Mouse (Mus musculus): ENCODE measurements around the gene Cdc42se2. TPM values are rescaled to one million over a fixed set of nuclear protein-coding genes. Genes with fewer than 3 reads are reported as not detected.

Cdc42se2 gene
- total RNA-seq (2021): 10 to 100 TPM; 14.4 to 19.6 TPM
- long read RNA-seq, experiment 1, transcript Cdc42se2-201 (6 exons, 3,069 nt): major isoform, 37 of 39 reads
- long read RNA-seq, experiment 1, partial matches to known transcripts: 0 of 39 reads
- long read RNA-seq, experiment 1, other reads (novel, unspliced or antisense): 2 of 39 reads
- long read RNA-seq, experiment 2, transcript Cdc42se2-201 (6 exons, 3,069 nt): major isoform, 35 of 38 reads
- long read RNA-seq, experiment 2, partial matches to known transcripts: 1 of 38 reads
- long read RNA-seq, experiment 2, other reads (novel, unspliced or antisense): 2 of 38 reads

DNA sequence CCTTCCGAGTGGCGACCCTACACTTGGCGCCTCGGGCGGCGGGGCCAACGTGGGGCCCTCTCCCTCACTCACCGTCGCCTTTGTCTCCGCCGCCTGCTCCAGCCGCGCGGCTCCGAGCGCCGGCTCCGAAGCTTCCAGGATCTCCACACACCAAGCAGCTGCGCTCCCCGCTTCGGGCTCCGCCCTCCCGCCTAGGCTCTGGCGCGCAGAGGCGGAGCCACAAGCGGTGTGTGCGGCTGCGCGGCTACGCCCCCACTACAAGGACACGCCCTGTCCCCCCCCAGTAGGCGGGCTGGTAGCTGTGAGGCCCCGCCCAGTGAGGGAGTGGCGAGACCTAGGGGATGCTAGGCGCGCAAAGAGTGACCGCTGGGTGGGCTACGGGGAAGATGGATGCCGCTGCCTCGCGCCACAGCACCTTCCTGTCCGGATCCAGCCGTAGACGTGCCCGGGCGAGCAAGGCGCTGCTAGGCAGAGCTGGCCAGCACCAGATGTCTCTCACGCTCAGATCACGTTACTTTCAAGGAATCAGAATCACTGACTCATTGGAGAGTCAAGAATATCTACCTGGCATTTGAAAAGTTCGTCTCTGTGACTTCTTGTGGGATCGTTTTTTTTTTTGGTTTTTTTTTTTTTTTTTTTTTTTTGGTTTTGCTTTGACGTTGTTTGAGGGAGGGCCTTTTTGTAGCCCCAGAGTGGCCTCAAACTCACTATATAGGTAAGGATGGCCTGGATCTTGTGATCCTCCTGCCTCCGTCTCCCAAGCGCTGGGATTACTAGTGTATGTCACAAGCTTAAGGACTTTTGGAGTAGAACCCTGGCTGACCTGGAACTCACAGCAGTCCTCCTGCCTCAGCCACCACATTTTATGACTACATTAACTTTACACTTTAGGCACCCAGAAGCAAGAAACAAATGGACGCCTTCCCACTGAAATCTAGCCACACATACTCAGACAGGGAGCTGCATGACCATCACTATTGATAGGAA is at the start of gene Cdc42se2:
Cdc42se2 (minus strand) TSS at position 188 of the 987 bp plus-strand sequence.
- Histone ChIP-seq H3K27ac (peak within 1 kb of the TSS; percentile 98), H3K4me3 (peak within 1 kb of the TSS; percentile 90)
- intact Hi-C loops (cut with DNase I): loop anchor here (2.0 to 5.0 kb wide), 3 partner anchors 35 to 85 kb away; partner anchors contain the start of gene Lyrm7
- TF ChIP-seq CTCF (IDR thresholded peaks at IDR 0.05): no peak; the same call in 1 of the 2 replicates
- DNase-seq: peak; percentile 97

DNA sequence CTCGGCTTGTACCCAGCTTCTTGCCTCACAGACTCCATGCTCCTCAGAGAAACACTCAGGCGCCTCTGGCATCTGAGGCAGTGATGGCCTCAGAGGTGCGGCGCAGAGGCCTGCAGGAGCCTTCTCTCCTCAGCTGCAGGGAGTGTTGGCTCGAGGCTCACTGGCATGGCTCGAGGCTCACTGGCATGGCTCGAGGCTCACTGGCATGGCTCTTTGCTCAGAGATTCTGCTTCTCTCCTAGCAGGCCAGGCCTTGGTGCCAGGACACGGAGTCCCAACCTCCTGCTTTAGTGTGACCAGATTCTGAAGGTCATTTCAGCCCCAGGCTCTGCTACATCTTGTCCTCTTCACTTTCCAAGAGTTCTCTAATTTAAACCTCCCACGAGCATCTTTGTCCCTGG is 48.6 kb upstream of the Cdc42se2 start:
- Histone ChIP-seq H3K4me3 (no peak overlapping the region), H3K27ac (peak overlapping the region; percentile 29; the same call in 1 of the 2 replicates)
- DNase-seq: peak; percentile 78
- intact Hi-C loops (cut with DNase I): no loop called here
- no peak for TF ChIP-seq CTCF (IDR thresholded peaks at IDR 0.05)

GRCm38 (mm10) chr11:54834596-54834995 is 47.1 kb upstream of the Cdc42se2 start:
- peak; percentile 34; the same call in 1 of the 2 replicates for TF ChIP-seq CTCF (IDR thresholded peaks at IDR 0.05)
- intact Hi-C loops (cut with DNase I): no loop called here
- no peak for DNase-seq
- Histone ChIP-seq H3K4me3 (no peak overlapping the region), H3K27ac (no peak overlapping the region)

GRCm38 (mm10) chr11:54833833-54834232 is 46.4 kb upstream of the Cdc42se2 start:
- no peak for TF ChIP-seq CTCF (IDR thresholded peaks at IDR 0.05)
- DNase-seq: no peak
- intact Hi-C loops (cut with DNase I): no loop called here
- Histone ChIP-seq H3K27ac (no peak overlapping the region), H3K4me3 (no peak overlapping the region)

DNA sequence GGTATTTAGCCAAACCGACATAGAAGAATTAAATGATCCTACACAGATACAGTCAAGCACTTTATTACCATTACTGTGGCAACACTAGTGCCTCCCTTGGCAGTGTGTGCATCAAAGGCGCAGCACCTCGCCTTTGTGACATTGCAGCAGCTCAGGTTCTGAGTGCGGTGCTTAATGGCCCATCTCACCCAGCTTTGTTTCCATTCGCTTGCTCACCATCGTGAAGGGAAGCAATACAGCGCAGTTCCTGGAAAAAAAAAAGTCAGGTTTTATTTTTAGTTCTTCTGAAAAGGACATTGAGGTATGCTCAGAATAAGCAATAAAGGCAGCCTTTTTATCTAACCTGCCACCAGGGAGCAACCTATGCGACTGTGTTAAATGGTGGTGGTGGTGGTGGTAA is 39.3 kb upstream of the Cdc42se2 start:
- Histone ChIP-seq H3K4me3 (no peak overlapping the region), H3K27ac (no peak overlapping the region)
- DNase-seq: no peak
- TF ChIP-seq CTCF (IDR thresholded peaks at IDR 0.05): no peak
- intact Hi-C loops (cut with DNase I): no loop called here

DNA sequence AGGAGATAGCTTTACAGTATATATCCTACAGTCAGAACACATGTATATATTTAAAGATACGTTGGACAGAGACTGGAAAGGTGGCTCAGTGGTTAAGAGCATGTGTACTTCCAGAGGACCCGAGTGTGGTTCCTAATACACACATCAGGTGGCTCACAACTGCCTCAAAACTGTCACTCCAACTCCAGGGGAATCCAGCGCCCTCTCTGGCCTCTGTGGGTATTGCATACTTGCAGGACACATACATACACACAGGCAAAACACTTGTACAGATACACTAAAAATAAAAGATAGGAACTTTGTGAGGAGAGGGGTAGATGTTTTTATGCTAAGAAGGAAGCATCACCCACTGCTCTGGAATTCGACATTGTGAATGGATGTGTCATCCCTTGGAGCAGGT is 38.3 kb upstream of the Cdc42se2 start:
- intact Hi-C loops (cut with DNase I): no loop called here

DNA sequence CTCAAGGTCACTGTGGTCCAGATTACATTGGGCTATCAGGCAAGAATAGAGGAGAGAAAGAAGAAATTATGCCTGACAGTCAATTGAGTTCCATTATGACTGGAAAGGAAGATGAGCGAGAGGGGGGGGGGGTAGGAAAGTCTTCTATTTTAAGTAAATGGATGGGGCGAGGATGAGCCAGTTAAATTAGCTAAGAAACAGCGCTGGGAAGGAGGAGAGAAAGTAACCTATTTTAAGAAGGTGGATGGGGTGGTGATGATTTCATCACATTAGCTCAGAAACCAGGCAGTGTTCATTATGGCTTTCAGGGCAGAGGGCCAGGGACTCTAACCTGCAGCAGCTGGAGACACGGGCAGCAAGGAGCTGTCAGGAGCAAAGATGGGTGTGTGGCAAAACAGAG is 36.0 kb upstream of the Cdc42se2 start:
- no peak overlapping the region for H3K27ac ChIP-seq
- no peak overlapping the region for H3K4me3 ChIP-seq
- no peak for DNase-seq
- intact Hi-C loops (cut with DNase I): no loop called here
- TF ChIP-seq CTCF (IDR thresholded peaks at IDR 0.05): no peak

More for the DNA sequence above, 38.3 kb upstream of the Cdc42se2 start:
- peak; percentile 16; the same call in 1 of the 2 replicates for TF ChIP-seq CTCF (IDR thresholded peaks at IDR 0.05)
- Histone ChIP-seq H3K4me3 (no peak overlapping the region), H3K27ac (no peak overlapping the region)
- no peak for DNase-seq

GRCm38 (mm10) chr11:54819489-54819888 is 32.0 kb upstream of the Cdc42se2 start:
- TF ChIP-seq CTCF (IDR thresholded peaks at IDR 0.05): no peak
- H3K4me3 ChIP-seq: no peak overlapping the region
- intact Hi-C loops (cut with DNase I): no loop called here
- DNase-seq: no peak
- H3K27ac ChIP-seq: no peak overlapping the region

DNA sequence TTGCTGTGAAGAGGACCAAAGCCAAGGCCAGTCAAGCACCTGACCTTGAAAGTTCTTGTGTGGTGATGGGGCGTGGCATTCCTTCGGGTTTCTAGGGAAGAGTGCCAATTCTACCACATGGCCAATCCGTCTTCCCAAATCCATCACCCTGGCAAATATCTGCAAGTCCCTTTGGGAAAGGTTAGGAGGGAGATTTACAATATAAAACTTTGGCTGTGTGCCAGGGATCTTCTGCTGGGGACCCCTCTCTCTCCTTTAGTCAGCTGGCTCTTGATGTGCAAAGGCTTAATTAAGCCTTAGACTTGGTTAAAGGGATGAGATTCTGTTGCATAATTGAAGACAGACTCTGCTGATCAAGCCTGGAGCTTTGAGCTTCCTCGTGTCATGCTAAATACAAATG is 30.0 kb upstream of the Cdc42se2 start:
- DNase-seq: no peak
- H3K27ac ChIP-seq: no peak overlapping the region
- intact Hi-C loops (cut with DNase I): no loop called here
- H3K4me3 ChIP-seq: no peak overlapping the region
- TF ChIP-seq CTCF (IDR thresholded peaks at IDR 0.05): no peak

GRCm38 (mm10) chr11:54815659-54816058 is 28.2 kb upstream of the Cdc42se2 start:
- TF ChIP-seq CTCF (IDR thresholded peaks at IDR 0.05): no peak
- DNase-seq: no peak
- Histone ChIP-seq H3K27ac (no peak overlapping the region), H3K4me3 (no peak overlapping the region)
- intact Hi-C loops (cut with DNase I): no loop called here

DNA sequence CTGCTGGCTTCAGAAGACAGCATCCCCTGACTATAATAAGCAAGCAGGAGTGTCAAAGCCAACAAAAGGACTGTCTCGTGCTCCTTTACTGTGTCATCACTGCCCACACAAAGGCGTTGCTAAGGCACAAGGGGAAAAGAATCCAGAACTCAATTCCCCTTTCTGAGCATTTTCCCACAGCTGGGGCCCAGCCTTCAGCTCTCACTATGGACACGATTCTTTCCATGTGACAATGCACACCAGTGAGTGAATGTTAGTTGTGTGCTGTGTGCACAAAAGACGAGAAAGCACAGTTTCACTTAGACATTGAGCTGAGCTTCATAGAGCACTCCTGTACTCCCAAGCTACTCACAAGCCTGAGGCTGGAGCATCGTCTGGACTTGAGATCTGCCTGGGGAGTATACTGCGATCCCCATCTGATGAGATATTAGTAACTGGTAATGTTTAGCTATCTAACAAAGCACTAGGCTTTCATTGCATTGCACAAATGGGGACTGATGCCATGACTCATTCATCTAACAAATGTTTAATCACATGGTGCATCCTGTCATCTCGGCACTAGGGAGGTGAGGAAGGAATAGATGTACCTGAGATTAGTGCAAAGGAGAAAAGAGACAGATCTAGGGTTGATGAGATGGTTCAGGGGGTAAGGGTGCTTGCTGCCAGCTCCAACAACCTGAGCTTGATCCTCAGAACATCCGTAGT is 25.5 kb upstream of the Cdc42se2 start:
- no peak overlapping the region for H3K27ac ChIP-seq
- intact Hi-C loops (cut with DNase I): no loop called here
- no peak for TF ChIP-seq CTCF (IDR thresholded peaks at IDR 0.05)
- no peak overlapping the region for H3K4me3 ChIP-seq
- DNase-seq: no peak

DNA sequence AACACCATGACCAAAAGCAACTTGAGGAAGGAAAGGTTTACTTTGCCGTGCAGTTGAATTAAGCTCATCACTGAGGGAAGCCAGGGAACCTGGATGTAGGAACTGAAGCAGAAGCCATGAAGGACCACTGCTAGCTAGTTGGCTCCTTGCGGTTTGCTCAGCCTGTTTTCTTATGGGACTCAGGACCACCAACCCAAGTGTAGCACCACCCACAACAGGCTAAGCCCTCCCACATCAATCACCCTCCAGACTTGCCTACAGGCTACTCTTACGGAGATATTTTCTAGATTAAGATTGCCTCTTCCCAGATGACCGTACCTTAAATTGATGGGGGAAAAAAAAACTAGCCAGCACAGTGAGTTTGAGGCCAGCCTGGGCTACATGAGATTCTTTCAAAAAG is 24.8 kb upstream of the Cdc42se2 start:
- H3K4me3 ChIP-seq: no peak overlapping the region
- no peak overlapping the region for H3K27ac ChIP-seq
- no peak for DNase-seq
- intact Hi-C loops (cut with DNase I): no loop called here
- no peak for TF ChIP-seq CTCF (IDR thresholded peaks at IDR 0.05)
